Mouse (Mus musculus): ENCODE measurements around the gene Onecut3. TPM values are rescaled to one million over a fixed set of nuclear protein-coding genes. Genes with fewer than 3 reads are reported as not detected.
A peak's percentile ranks its signal among the peaks of the same experiment; 100 is the strongest.

The Onecut3 gene
- 0.03 and 0.10 TPM in 2 replicates for polyA plus RNA-seq (2012; rRNA removed)

DNA sequence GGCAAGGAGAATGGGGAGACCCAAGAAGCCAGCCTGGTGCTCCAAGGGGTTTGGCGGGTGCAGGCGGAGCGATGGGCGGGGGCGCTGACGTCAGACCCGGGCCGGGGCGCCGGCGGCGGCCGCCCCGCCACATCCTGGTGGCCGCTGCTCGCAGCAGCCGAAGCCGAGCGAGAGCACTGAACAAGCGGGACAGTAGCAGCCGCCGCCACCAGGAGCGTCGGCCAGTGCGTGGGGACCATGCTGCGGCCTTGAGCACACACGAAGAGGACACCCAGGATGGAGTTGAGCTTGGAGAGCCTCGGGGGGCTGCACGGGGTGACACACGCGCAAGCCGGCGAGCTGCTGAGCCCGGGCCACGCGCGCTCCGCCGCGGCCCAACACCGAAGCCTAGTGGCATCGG lies at the start of gene Onecut3:
TSS of gene Onecut3 (plus strand) at position 104 of the 400 bp plus-strand sequence.
- H3K4me3 ChIP-seq (ENCODE audit: control insufficient read depth, insufficient read depth, low read length) = peak within 1 kb of the TSS; percentile 13
- H3K36me3 ChIP-seq (ENCODE audit: control insufficient read depth, insufficient read depth, low read length) = no peaks in the 10 kb centered on the region
- H3K27me3 ChIP-seq (ENCODE audit: control insufficient read depth, insufficient read depth, low read length) = peaks cover 45% of the 10 kb centered on the region
- no peak within 1 kb of the TSS for H3K27ac ChIP-seq (ENCODE audit: control insufficient read depth, insufficient read depth, low read length)
- DNase-seq = peak; percentile 61
- WGBS = 1% methylated on average over 42 of the region's 42 CpGs
- TF ChIP-seq CTCF (IDR thresholded peaks at IDR 0.05; ENCODE audit: borderline replicate concordance, control insufficient read depth, extremely low read depth, insufficient read depth, low read length, poor library complexity) = no peak
- no peak for TF ChIP-seq POLR2A (IDR thresholded peaks at IDR 0.05; ENCODE audit: control insufficient read depth, extremely low read depth, insufficient read depth, low read length, poor library complexity)
- peaks cover 6% of the 10 kb centered on the region for H3K4me1 ChIP-seq (replicated peaks; ENCODE audit: control insufficient read depth, insufficient read depth, low read length)

DNA sequence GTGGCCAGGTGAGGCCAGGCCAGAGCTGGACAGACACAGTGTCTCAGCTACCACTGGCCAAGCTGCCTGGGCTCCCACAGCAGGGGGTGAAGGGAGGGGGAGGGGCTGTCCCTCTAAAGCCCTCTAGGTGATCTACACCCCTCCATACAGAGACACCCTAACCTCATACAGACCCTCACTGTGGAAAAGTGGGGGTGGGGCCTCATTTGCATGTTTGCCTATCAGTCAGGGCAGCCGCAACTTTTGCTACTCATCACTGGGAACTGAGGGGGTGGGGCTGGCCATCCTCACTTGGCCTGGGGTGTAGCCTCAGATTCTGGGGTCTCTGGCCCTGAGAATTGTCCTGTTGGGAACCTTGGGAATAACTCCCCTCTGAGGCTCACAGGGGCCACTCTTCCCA lies 49.6 kb upstream of the Onecut3 start:
- no peak for DNase-seq
- no peak overlapping the region for H3K27ac ChIP-seq (ENCODE audit: control insufficient read depth, insufficient read depth, low read length)
- H3K4me3 ChIP-seq (ENCODE audit: control insufficient read depth, insufficient read depth, low read length) = no peak overlapping the region
- no peaks in the 10 kb centered on the region for H3K36me3 ChIP-seq (ENCODE audit: control insufficient read depth, insufficient read depth, low read length)
- TF ChIP-seq POLR2A (IDR thresholded peaks at IDR 0.05; ENCODE audit: control insufficient read depth, extremely low read depth, insufficient read depth, low read length, poor library complexity) (no peak), CTCF (IDR thresholded peaks at IDR 0.05; ENCODE audit: borderline replicate concordance, control insufficient read depth, extremely low read depth, insufficient read depth, low read length, poor library complexity) (no peak)
- H3K27me3 ChIP-seq (ENCODE audit: control insufficient read depth, insufficient read depth, low read length) = no peaks in the 10 kb centered on the region
- H3K4me1 ChIP-seq (replicated peaks; ENCODE audit: control insufficient read depth, insufficient read depth, low read length) = peaks cover 11% of the 10 kb centered on the region; the same call in 1 of the 2 replicates
- 96% methylated on average over 1 of the region's 1 CpGs for WGBS

- peak; percentile 83 for DNase-seq
- H3K27me3 ChIP-seq (ENCODE audit: control insufficient read depth, insufficient read depth, low read length) = no peaks in the 10 kb centered on the region
- H3K4me1 ChIP-seq (replicated peaks; ENCODE audit: control insufficient read depth, insufficient read depth, low read length) = peaks cover 11% of the 10 kb centered on the region; the same call in 1 of the 2 replicates
- no peak overlapping the region for H3K4me3 ChIP-seq (ENCODE audit: control insufficient read depth, insufficient read depth, low read length)
- no peaks in the 10 kb centered on the region for H3K36me3 ChIP-seq (ENCODE audit: control insufficient read depth, insufficient read depth, low read length)
- WGBS = 11% methylated on average over 26 of the region's 26 CpGs
- no peak overlapping the region for H3K27ac ChIP-seq (ENCODE audit: control insufficient read depth, insufficient read depth, low read length)
- peak; percentile 98 for TF ChIP-seq CTCF (IDR thresholded peaks at IDR 0.05; ENCODE audit: borderline replicate concordance, control insufficient read depth, extremely low read depth, insufficient read depth, low read length, poor library complexity)
- no peak for TF ChIP-seq POLR2A (IDR thresholded peaks at IDR 0.05; ENCODE audit: control insufficient read depth, extremely low read depth, insufficient read depth, low read length, poor library complexity)
These were observed 48.6 kb upstream of the Onecut3 start for GRCm38 (mm10) chr10:80445898-80446601.

DNA sequence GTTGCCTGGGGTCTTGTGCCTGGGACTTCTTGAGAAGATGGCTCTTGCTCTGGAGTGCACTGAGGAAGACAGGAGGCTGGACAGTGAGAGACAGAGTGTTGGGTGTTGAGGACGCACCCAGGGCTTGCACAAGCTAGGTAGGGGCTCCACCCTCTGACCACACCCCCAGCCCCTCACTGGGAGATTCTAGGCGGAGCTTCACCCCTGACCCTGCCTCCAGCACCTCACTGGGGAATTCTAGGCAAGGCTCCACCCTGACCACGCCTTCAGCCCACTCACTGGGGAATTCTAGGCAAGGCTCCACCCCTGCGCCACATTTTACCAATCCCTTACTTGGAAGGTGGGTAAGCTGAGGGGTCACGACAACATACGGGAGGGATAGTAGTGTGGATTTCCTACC lies 44.0 kb upstream of the Onecut3 start:
- no peaks in the 10 kb centered on the region for H3K36me3 ChIP-seq (ENCODE audit: control insufficient read depth, insufficient read depth, low read length)
- 63% methylated on average over 6 of the region's 6 CpGs for WGBS
- no peak overlapping the region for H3K27ac ChIP-seq (ENCODE audit: control insufficient read depth, insufficient read depth, low read length)
- H3K4me3 ChIP-seq (ENCODE audit: control insufficient read depth, insufficient read depth, low read length) = no peak overlapping the region
- no peaks in the 10 kb centered on the region for H3K27me3 ChIP-seq (ENCODE audit: control insufficient read depth, insufficient read depth, low read length)
- TF ChIP-seq CTCF (IDR thresholded peaks at IDR 0.05; ENCODE audit: borderline replicate concordance, control insufficient read depth, extremely low read depth, insufficient read depth, low read length, poor library complexity) = no peak
- no peak for TF ChIP-seq POLR2A (IDR thresholded peaks at IDR 0.05; ENCODE audit: control insufficient read depth, extremely low read depth, insufficient read depth, low read length, poor library complexity)
- no peaks in the 10 kb centered on the region; the same call in 1 of the 2 replicates for H3K4me1 ChIP-seq (replicated peaks; ENCODE audit: control insufficient read depth, insufficient read depth, low read length)
- DNase-seq = no peak

DNA sequence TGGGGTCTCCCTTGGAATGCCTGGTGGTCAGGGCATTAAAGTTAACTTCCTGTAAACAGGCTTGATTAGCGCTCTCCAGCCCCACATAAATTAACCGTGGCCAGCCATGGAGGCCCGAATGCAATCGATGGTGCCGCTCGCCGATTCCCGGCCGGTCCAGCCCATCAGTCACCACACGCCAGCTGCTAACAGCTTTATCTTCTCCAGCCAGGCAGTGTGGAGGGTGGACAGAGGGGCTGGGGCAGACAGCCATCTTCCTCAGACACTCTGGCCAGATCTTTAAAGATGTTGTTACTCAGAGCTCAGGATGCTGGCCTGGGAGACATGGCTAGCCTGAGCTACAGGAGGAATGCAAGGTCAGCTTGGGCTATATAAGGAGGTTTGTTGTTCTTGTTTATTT lies 41.0 kb upstream of the Onecut3 start:
- DNase-seq = no peak
- 91% methylated on average over 10 of the region's 10 CpGs for WGBS

GRCm38 (mm10) chr10:80454781-80455180 lies 39.9 kb upstream of the Onecut3 start:
- no peak for TF ChIP-seq POLR2A (IDR thresholded peaks at IDR 0.05; ENCODE audit: control insufficient read depth, extremely low read depth, insufficient read depth, low read length, poor library complexity)
- TF ChIP-seq CTCF (IDR thresholded peaks at IDR 0.05; ENCODE audit: borderline replicate concordance, control insufficient read depth, extremely low read depth, insufficient read depth, low read length, poor library complexity) = no peak
- no peaks in the 10 kb centered on the region for H3K36me3 ChIP-seq (ENCODE audit: control insufficient read depth, insufficient read depth, low read length)
- no peak overlapping the region for H3K27ac ChIP-seq (ENCODE audit: control insufficient read depth, insufficient read depth, low read length)
- H3K4me1 ChIP-seq (replicated peaks; ENCODE audit: control insufficient read depth, insufficient read depth, low read length) = no peaks in the 10 kb centered on the region
- DNase-seq = no peak
- no peaks in the 10 kb centered on the region for H3K27me3 ChIP-seq (ENCODE audit: control insufficient read depth, insufficient read depth, low read length)
- H3K4me3 ChIP-seq (ENCODE audit: control insufficient read depth, insufficient read depth, low read length) = no peak overlapping the region
- 95% methylated on average over 5 of the region's 5 CpGs for WGBS

More for the DNA sequence above, 41.0 kb upstream of the Onecut3 start:
- Histone ChIP-seq H3K27ac (ENCODE audit: control insufficient read depth, insufficient read depth, low read length) (no peak overlapping the region), H3K4me3 (ENCODE audit: control insufficient read depth, insufficient read depth, low read length) (no peak overlapping the region), H3K27me3 (ENCODE audit: control insufficient read depth, insufficient read depth, low read length) (no peaks in the 10 kb centered on the region), H3K4me1 (replicated peaks; ENCODE audit: control insufficient read depth, insufficient read depth, low read length) (no peaks in the 10 kb centered on the region), H3K36me3 (ENCODE audit: control insufficient read depth, insufficient read depth, low read length) (no peaks in the 10 kb centered on the region)
- TF ChIP-seq CTCF (IDR thresholded peaks at IDR 0.05; ENCODE audit: borderline replicate concordance, control insufficient read depth, extremely low read depth, insufficient read depth, low read length, poor library complexity) (no peak), POLR2A (IDR thresholded peaks at IDR 0.05; ENCODE audit: control insufficient read depth, extremely low read depth, insufficient read depth, low read length, poor library complexity) (no peak)
